Mouse (Mus musculus): ENCODE measurements around the gene Olfr835.

Olfr835 gene

DNA sequence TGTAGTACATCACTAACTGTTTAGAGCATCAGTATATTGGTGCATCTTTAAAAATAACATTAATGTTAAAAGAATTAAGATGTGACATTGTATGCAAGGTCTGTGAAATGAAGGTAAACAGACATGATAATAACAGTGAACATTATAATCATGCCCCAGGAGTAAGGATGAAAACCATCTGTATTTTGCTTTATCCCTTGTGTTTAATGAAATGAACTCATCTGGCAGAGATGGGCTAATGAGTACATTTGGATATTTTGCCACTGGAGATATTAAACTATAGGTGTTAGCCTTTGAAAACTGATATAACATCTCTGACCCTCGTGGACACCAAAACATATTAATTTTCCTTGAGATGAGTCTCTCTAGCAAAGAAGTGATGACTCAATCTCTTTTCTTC is at the start of gene Olfr835:
TSS of gene Olfr835 (plus strand) at position 301 of the 400 bp plus-strand sequence.
- DNase-seq: no peak

DNA sequence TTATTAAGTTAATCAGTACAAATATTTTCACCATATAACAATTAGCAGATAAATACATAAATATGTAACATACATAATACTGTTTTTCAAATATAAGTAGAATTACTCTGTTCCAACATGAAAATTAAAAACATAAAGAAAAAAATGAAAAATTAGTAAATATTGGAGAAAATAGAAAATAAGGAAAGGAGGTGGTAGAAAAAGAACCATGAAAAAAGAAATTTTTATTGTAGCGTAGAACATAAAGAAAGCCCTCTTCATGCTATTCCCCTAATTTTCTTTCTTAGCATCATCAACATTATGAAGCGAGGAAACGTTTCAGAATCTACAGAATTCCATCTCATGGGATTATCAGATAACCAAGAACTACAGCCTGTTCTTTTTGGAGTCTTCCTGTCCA is 44.8 kb upstream of the Olfr835 start, which contains the start of gene Olfr834:
TSS of gene Olfr834 (plus strand) at position 301 of the 400 bp plus-strand sequence.
- DNase-seq: no peak

DNA sequence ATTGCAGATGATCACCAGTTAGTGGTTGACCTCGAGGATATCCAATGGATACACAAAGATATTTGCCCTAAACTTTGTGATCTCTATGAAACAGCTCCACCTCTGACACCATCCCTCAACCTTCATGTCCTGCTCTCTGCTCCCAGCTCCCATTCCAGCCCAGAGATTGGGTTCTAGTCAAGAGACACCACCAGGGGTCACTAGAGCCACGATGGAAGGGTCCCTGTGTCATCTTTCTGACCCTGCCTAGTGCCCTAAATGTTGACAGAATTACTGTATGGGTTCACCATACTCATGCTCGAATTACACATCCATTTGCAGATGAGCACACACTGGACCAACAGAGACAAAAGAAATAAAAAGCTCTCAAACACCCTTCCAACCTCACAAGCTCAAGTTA is 52.5 kb downstream of the Olfr835 start:
- no peak for DNase-seq

Measured in right cerebral cortex, postnatal 4 days (tissue).